Mouse (Mus musculus) neural tube, embryonic 13.5 days (tissue): Measurements from ENCODE around the gene Tatdn3. TPM values are rescaled to one million over a fixed set of nuclear protein-coding genes. Genes with fewer than 3 reads are reported as not detected.

Experiments used
- ATAC-seq: fragments of 200-750 bp; cut with Nextera tagmentation; 2 replicates; pipeline ENCODE4 v1.8.0; 2017; ENCODE audit warnings: low read depth, mild to moderate bottlenecking, moderate TSS enrichment, moderate library complexity
- H3K27ac ChIP-seq: fragments of 300-500 bp; sonication (generic); replicated peaks from 2 replicates; pipeline ENCODE4 v1.5.1; 2015; ENCODE audit warnings: moderate library complexity, mild to moderate bottlenecking, inconsistent platforms
- H3K27me3 ChIP-seq: fragments of 300-500 bp; sonication (generic); 2 replicates; pipeline ENCODE4 v1.6.1; 2015; ENCODE audit warnings: mild to moderate bottlenecking, inconsistent platforms
- H3K36me3 ChIP-seq: fragments of 300-500 bp; sonication (generic); 2 replicates; pipeline ENCODE4 v1.6.1; 2015; ENCODE audit warnings: mild to moderate bottlenecking, inconsistent platforms
- H3K4me1 ChIP-seq: fragments of 300-500 bp; sonication (generic); replicated peaks from 2 replicates; pipeline ENCODE4 v1.6.1; 2015; ENCODE audit warnings: inconsistent platforms
- H3K4me2 ChIP-seq: fragments of 300-500 bp; sonication (generic); 2 replicates; pipeline ENCODE4 v1.6.1; 2015; ENCODE audit warnings: inconsistent platforms, mild to moderate bottlenecking, moderate library complexity
- H3K4me3 ChIP-seq: fragments of 300-500 bp; sonication (generic); 2 replicates; pipeline ENCODE4 v1.5.1; 2015; ENCODE audit warnings: mild to moderate bottlenecking, inconsistent platforms
- H3K9ac ChIP-seq: fragments of 300-500 bp; sonication (generic); 2 replicates; pipeline ENCODE4 v1.6.1; 2015; ENCODE audit warnings: moderate library complexity, mild to moderate bottlenecking, inconsistent platforms
- H3K9me3 ChIP-seq: fragments of 300-500 bp; sonication (generic); 2 replicates; pipeline ENCODE4 v1.6.1; 2016; ENCODE audit warnings: inconsistent platforms
- WGBS: fragments of 180-500 bp; shearing (Covaris S2); methylation state at CpG from one replicate; pipeline ENCODE4 v1.1.7; 2015; 5-methylcytosine and 5-hydroxymethylcytosine counted together
- polyA plus RNA-seq: library from polyadenylated mRNA; unstranded; fragments of >200 nt; fragmentation: Nextera tagmentation; extraction: Ambion mirVana; gene quantifications from 2 replicates; pipeline ENCODE4 v1.2.1, GENCODE M21; 2015

Gene Tatdn3
- polyA plus RNA-seq, 1 experiment from 2014 or later = 17.5 TPM

- Histone ChIP-seq H3K27me3 (no peaks in the 10 kb centered on the region), H3K4me2 (no peak overlapping the region), H3K4me1 (no peaks in the 10 kb centered on the region), H3K4me3 (no peak overlapping the region), H3K9ac (no peak overlapping the region), H3K9me3 (no peaks in the 10 kb centered on the region), H3K36me3 (peaks cover 27% of the 10 kb centered on the region), H3K27ac (no peak overlapping the region)
- no peak for ATAC-seq
- 76% methylated on average over 6 of the region's 6 CpGs for WGBS
These were observed 10.3 kb upstream of the Tatdn3 start for GRCm38 (mm10) chr1:191073001-191073400.

GRCm38 (mm10) chr1:191072329-191072913 is 9.7 kb upstream of the Tatdn3 start:
- Histone ChIP-seq H3K4me3 (no peak overlapping the region), H3K36me3 (peaks cover 27% of the 10 kb centered on the region), H3K4me2 (no peak overlapping the region), H3K27ac (no peak overlapping the region), H3K9ac (no peak overlapping the region), H3K9me3 (no peaks in the 10 kb centered on the region), H3K27me3 (no peaks in the 10 kb centered on the region), H3K4me1 (no peaks in the 10 kb centered on the region)
- no peak for ATAC-seq
- WGBS = 95% methylated on average over 16 of the region's 16 CpGs

GRCm38 (mm10) chr1:191071613-191072012 is 8.9 kb upstream of the Tatdn3 start:
- no peak overlapping the region for H3K27ac ChIP-seq
- H3K4me1 ChIP-seq = no peaks in the 10 kb centered on the region
- no peak overlapping the region for H3K9ac ChIP-seq
- no peaks in the 10 kb centered on the region for H3K9me3 ChIP-seq
- peaks cover 21% of the 10 kb centered on the region for H3K36me3 ChIP-seq
- H3K27me3 ChIP-seq = no peaks in the 10 kb centered on the region
- no peak overlapping the region for H3K4me3 ChIP-seq
- no peak for ATAC-seq
- 88% methylated on average over 6 of the region's 6 CpGs for WGBS
- H3K4me2 ChIP-seq = no peak overlapping the region

DNA sequence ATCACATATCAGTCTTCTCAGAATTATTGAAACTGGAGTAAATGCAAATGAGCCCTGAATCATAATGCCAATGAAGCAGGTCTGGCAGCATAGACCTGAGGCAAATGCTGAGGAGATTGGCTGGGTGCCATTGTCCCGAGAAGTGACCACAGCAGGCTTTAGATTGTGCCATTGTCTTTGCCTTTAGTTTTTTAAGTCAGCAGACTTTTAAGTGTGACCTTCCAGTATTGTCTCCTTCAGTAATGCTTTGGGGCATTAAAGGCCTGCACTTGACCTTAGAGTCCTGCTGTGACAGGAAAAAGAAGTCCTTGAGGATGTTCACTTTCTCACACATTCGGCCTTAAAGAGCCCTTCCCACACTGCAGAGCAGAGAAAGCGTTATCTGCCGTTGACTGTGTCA is 7.5 kb upstream of the Tatdn3 start:
- Histone ChIP-seq H3K36me3 (peaks cover 21% of the 10 kb centered on the region), H3K9ac (no peak overlapping the region), H3K4me1 (no peaks in the 10 kb centered on the region), H3K27me3 (no peaks in the 10 kb centered on the region), H3K27ac (no peak overlapping the region), H3K9me3 (no peaks in the 10 kb centered on the region), H3K4me3 (no peak overlapping the region), H3K4me2 (no peak overlapping the region)
- WGBS = 88% methylated on average over 4 of the region's 4 CpGs
- ATAC-seq = no peak

GRCm38 (mm10) chr1:191068377-191068776 is 5.6 kb upstream of the Tatdn3 start:
- H3K36me3 ChIP-seq = peaks cover 17% of the 10 kb centered on the region
- WGBS = 86% methylated on average over 5 of the region's 5 CpGs

DNA sequence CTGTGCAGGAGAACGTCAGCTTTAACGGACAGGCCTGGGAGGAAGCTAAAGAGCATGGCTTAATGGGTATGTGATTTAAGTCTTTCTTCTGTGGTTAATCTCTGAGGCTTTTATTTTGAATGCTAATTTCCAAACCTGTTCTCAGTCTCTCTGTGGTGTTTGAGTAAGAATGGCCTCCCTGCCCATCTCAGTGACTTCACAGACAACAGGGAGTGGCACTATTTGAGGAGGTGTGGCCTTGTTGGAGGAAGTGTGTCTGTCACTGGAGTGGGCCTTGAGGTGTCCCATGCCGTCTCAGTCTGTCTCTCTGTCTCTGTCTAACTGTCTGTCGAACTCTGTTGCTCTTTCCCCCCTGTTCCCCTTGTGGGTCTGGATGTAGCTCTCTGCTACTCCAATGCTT is 2.5 kb upstream of the Tatdn3 start:
- H3K4me1 ChIP-seq = peaks cover 18% of the 10 kb centered on the region
- no peak overlapping the region for H3K27ac ChIP-seq
- no peaks in the 10 kb centered on the region for H3K9me3 ChIP-seq
- WGBS = 80% methylated on average over 4 of the region's 4 CpGs
- no peak for ATAC-seq
- no peak overlapping the region for H3K9ac ChIP-seq
- no peak overlapping the region for H3K4me3 ChIP-seq
- H3K36me3 ChIP-seq = peaks cover 3% of the 10 kb centered on the region
- H3K4me2 ChIP-seq = no peak overlapping the region
- H3K27me3 ChIP-seq = no peaks in the 10 kb centered on the region

More at GRCm38 (mm10) chr1:191068377-191068776, 5.6 kb upstream of the Tatdn3 start:
- Histone ChIP-seq H3K27ac (no peak overlapping the region), H3K4me2 (no peak overlapping the region), H3K4me1 (peaks cover 7% of the 10 kb centered on the region), H3K9me3 (no peaks in the 10 kb centered on the region), H3K4me3 (no peak overlapping the region), H3K9ac (no peak overlapping the region), H3K27me3 (no peaks in the 10 kb centered on the region)
- no peak for ATAC-seq

DNA sequence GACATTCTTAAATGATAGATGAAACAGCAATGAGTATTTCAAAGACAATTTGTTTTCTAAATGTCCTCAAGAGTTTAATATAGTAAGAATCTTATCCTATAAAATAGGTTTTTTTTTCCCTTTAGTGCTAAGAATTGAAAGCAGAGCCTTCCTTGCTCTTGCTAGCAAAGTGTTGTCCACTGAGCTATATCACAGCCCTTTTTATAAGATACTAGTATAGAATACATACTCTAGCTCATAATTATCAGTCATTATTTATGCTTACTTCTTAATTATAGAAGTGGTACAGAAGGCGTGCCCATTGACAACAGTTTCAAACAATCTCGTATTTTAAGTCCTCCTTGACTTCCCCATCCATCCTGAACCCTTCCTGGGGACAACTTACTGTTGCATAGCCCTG is 1.8 kb upstream of the Tatdn3 start:
- 92% methylated on average over 2 of the region's 2 CpGs for WGBS
- H3K27me3 ChIP-seq = no peaks in the 10 kb centered on the region
- H3K27ac ChIP-seq = no peak overlapping the region
- H3K4me3 ChIP-seq = no peak overlapping the region
- H3K9ac ChIP-seq = no peak overlapping the region
- ATAC-seq = no peak
- no peak overlapping the region for H3K4me2 ChIP-seq
- H3K36me3 ChIP-seq = no peaks in the 10 kb centered on the region
- H3K4me1 ChIP-seq = peaks cover 18% of the 10 kb centered on the region
- H3K9me3 ChIP-seq = no peaks in the 10 kb centered on the region

GRCm38 (mm10) chr1:191063700-191064099 is 968 bp upstream of the Tatdn3 start:
- Histone ChIP-seq H3K36me3 (no peaks in the 10 kb centered on the region), H3K4me1 (peaks cover 18% of the 10 kb centered on the region), H3K9ac (peak overlapping the region; percentile 61; the same call in 1 of the 2 replicates), H3K9me3 (no peaks in the 10 kb centered on the region), H3K4me2 (peak overlapping the region; percentile 88), H3K27me3 (no peaks in the 10 kb centered on the region), H3K4me3 (peak overlapping the region; percentile 71), H3K27ac (no peak overlapping the region)
- WGBS = 62% methylated on average over 9 of the region's 9 CpGs
- no peak for ATAC-seq

DNA sequence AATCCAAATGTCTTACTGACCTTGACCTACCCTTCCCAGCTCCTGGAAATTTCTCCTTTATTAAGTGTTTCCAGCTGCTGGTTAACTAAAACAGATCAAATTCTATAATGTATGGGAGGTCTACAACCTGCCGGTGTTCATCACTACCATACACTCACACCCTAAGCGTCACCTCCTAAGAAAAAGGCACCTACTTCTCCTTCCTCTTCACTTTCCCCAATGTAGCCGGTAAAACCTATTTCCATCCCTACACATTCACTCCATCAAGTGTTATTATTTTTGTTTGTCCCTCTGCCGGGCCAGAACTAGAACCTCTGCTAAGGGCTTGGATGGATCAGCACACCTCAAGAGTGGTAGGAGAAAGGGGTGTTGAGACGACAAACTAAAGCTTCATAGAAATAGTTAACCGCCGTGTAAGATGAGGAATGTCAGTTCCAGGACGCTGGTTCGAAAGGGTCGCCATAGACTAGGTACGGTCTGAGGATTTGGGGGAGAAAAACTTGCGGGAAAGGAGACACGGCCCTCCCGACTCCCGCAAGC is 421 bp downstream of the Tatdn3 start:
- Histone ChIP-seq H3K4me2 (peak overlapping the region; percentile 88), H3K9me3 (no peaks in the 10 kb centered on the region), H3K27me3 (no peaks in the 10 kb centered on the region), H3K4me3 (peak overlapping the region; percentile 71), H3K9ac (peak overlapping the region; percentile 80), H3K36me3 (no peaks in the 10 kb centered on the region), H3K27ac (peak overlapping the region; percentile 52), H3K4me1 (peaks cover 18% of the 10 kb centered on the region)
- peak; percentile 51 for ATAC-seq
- 6% methylated on average over 15 of the region's 15 CpGs for WGBS

DNA sequence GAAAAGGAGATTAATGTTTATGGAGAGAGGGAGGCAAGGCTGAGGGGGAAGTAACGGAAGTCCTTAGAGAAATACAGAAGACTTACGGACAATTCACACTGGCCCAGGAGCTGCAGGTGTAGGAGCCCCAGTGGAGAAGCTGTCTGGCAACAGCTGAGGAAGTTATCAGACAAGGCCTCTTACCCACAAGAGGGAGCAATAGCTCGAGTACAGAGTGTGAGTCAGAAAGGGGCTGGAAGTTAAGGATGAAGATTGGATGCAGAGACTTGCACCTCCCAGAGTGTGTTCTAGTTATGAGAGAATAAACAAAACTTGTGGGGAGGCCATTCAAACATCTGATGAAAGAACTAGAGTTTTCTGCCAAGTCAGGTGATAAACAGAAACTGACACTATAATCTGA is 5.3 kb downstream of the Tatdn3 start:
- H3K4me1 ChIP-seq = peaks cover 8% of the 10 kb centered on the region
- H3K4me3 ChIP-seq = no peak overlapping the region
- H3K9ac ChIP-seq = no peak overlapping the region
- WGBS = 73% methylated on average over 3 of the region's 3 CpGs
- no peaks in the 10 kb centered on the region for H3K9me3 ChIP-seq
- no peak overlapping the region for H3K4me2 ChIP-seq
- H3K36me3 ChIP-seq = no peaks in the 10 kb centered on the region; the same call in 1 of the 2 replicates
- H3K27ac ChIP-seq = no peak overlapping the region
- H3K27me3 ChIP-seq = no peaks in the 10 kb centered on the region
- no peak for ATAC-seq

DNA sequence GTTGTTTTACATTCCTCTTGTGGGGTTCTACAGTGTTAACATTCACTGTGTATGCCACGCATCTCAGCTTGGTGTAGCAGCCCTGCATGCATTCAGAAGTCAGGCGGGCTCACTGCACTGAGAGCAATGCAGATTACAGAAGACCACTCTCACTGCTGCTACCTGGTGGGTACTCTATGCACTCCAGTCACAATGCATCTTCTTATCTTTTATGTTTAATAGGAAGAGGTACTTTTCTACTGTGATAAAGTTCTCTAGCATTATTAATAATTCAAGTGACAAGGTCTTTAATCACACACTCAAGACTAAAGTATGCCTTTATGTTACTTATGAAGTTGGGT is 7.2 kb downstream of the Tatdn3 start:
- no peak overlapping the region for H3K4me2 ChIP-seq
- no peaks in the 10 kb centered on the region for H3K27me3 ChIP-seq
- 79% methylated on average over 2 of the region's 2 CpGs for WGBS
- no peak for ATAC-seq
- H3K4me1 ChIP-seq = no peaks in the 10 kb centered on the region
- H3K36me3 ChIP-seq = no peaks in the 10 kb centered on the region; the same call in 1 of the 2 replicates
- H3K27ac ChIP-seq = no peak overlapping the region
- H3K4me3 ChIP-seq = no peak overlapping the region
- no peak overlapping the region for H3K9ac ChIP-seq
- H3K9me3 ChIP-seq = no peaks in the 10 kb centered on the region

DNA sequence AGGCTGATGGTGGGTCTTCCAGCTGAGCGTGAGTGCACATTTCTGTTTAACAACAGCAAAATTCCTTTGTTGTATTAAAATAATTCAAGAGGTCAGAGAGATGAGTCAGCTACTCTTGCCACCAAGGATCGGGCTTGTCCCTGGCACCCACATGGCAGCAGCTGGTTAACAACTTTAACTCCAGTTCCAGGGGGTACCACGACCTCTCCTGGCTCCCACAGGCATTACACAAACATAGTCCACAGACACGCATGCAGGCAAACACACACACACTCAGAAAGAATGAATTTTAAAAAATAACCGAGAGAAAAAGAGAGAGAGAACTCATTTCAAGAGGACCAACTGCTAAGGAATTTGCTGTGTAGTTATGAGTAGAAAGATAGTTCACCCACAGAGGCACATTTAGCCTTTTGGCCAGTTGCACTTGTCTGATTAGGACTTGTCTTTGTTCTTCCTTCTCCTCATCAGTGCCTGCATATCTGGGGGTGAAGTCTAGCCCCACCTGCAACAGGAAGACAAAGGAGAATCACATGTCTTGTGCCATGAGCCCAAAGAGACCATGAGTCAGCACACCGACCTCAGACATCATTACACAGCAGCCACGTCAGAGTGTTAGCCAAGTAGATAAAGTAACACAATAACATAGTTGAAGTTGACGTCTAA is 7.7 kb downstream of the Tatdn3 start:
- 73% methylated on average over 8 of the region's 8 CpGs for WGBS
- no peaks in the 10 kb centered on the region for H3K9me3 ChIP-seq
- H3K27me3 ChIP-seq = no peaks in the 10 kb centered on the region
- no peak overlapping the region for H3K9ac ChIP-seq
- ATAC-seq = no peak
- H3K4me1 ChIP-seq = no peaks in the 10 kb centered on the region
- H3K4me3 ChIP-seq = no peak overlapping the region
- no peak overlapping the region for H3K4me2 ChIP-seq
- H3K27ac ChIP-seq = no peak overlapping the region
- H3K36me3 ChIP-seq = no peaks in the 10 kb centered on the region; the same call in 1 of the 2 replicates
